Mouse (Mus musculus): ENCODE data around the gene Ppp2r5d.

Gene Ppp2r5d

GRCm38 (mm10) chr17:46679843-46680759 lies 24.8 kb downstream of the Ppp2r5d start:
- peak; percentile 73 for DNase-seq

GRCm38 (mm10) chr17:46678911-46679310 lies 26.0 kb downstream of the Ppp2r5d start:
- DNase-seq = peak; percentile 47

- peak; percentile 51 for DNase-seq
Observed at GRCm38 (mm10) chr17:46678416-46678815, 26.5 kb downstream of the Ppp2r5d start, which contains the start of gene Mea1. Mea1 (plus strand) TSS chr17:46678793.

DNA sequence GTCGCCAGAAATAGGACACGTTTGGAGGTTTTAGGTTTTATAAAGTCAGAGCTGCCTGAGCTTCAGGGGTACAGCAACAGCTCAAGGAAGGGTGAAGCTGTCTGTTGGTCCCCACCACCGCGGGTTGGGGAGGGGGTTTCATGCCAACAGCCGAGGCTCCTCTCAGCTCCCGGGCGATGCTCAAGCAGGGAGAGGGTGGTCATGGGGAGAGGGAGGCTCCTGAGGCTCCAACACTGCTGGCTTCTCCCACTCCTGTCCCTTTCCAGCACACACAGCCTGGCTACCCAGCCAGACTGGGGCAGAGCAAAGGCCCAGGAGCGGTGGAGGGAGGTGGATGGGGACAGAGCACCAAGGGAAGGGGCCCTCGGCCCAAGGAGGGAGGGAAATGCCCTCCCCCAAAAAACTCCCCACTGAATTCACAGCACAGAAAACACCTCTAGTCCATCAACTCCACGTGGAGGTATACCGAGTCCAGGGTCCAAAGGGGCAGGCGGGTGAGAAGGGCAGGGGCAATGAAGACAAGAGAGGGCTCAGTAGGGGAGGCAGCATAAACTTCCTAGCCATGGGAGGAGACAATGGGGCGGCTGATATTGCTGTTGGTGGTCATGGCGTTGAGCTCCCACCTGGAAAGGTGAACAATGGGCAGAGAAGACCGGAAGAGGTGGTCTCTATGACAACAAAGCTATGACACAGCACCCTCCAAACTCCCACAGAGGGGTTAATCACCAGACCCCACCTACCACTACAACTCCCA lies 30.2 kb downstream of the Ppp2r5d start:
- no peak for DNase-seq

- peak; percentile 82 for DNase-seq
Observed at GRCm38 (mm10) chr17:46673850-46674529, 30.9 kb downstream of the Ppp2r5d start, which contains the start of gene Rrp36. Rrp36 (minus strand) TSS chr17:46674352.

GRCm38 (mm10) chr17:46669911-46670310 lies 35.0 kb downstream of the Ppp2r5d start:
- no peak for DNase-seq

DNA sequence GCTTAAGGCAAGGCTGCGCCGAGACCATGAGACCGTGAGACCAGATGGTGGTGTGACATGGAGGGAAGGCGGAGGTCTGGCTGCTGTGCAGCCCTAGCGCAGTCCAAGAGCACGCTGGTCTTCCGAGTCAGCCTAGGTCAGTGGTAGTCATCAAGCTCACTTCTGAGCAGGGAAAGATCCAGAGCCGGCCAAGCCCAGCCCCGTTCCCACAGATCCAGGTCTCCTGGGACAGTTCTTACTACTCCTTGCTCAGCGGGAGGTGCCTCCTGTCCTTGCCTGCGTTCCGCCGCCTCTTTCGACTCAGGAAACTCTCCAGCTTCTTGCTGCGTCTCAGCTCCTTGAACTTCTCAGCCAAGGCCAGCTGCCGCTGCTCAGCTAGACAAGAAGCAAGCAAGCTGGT lies 37.2 kb downstream of the Ppp2r5d start:
- no peak for DNase-seq

GRCm38 (mm10) chr17:46662730-46663129 lies 42.2 kb downstream of the Ppp2r5d start:
- peak; percentile 86 for DNase-seq

- DNase-seq = peak; percentile 81
Observed at GRCm38 (mm10) chr17:46661981-46662380, 42.9 kb downstream of the Ppp2r5d start.

DNA sequence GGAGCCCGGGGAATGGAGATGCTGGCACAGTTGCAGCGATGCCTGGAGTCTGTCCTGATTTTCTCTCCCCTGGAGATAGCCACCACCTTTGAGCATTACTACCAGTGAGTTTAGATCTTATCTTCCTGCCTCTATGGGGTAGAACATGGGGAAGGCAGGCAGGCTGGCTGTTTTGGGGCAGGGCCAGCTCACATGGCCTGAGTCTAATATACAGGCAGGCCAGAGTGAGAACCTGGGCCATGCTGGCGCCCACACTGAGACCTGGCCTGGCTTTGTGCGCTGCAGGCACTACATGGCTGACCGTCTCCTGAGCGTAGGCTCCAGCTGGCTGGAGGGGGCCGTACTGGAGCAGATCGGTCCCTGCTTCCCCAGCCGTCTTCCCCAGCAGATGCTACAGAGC lies 43.6 kb downstream of the Ppp2r5d start:
- DNase-seq = peak; percentile 82

DNA sequence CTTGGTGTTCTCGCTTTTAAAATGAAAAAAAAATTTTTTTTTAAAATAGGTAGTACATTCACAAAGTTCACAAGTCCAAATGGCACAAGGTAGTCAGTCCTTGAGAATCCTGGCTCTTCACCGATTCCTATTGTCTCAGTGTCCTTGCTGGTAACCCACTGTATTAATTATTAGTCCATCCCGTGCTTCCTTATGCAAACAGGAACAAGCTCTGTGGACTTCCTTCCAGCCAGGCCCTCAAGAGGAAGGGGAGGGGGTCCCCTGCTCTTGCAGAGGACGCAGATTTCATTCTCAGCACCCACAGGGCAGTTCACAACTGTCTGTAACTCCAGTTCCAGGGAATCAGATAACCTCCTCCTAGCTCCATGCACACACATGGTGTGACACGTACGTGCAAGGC lies 48.9 kb downstream of the Ppp2r5d start:
- DNase-seq = peak; percentile 25

DNA sequence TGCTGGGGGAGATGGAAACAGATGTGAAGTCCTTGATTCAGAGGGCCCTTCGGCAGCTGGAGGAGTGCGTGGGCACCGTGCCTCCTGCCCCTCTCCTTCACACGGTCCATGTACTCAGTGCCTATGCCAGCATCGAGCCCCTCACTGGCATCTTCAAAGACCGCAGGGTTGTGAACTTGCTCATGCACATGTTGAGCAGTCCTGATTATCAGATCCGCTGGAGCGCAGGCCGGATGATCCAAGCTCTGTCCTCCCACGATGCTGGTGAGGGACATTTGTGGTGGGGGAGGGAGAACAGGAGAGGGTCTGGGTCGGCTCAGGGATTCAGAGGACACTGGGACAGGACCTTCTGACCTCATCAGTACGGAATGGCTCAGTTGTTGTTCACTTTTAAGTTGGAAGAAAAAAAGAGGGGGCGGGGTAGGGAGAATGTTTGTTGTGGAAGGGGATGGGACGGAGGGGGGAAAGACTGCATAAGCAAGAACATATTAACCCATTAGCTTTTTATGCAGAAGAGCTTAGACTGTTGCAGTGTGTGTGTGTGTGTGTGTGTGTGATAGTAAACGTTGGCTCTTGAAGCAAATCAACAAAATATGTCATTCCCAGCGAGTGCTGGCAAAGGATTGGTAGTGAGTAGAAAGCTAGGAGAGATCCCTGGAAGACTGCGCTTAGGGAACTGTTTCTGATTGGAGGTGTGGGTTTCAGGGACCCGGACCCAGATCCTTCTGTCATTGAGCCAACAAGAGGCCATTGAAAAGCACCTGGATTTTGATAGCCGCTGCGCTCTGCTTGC lies 53.0 kb downstream of the Ppp2r5d start:
- no peak for DNase-seq

GRCm38 (mm10) chr17:46651292-46651691 lies 53.6 kb downstream of the Ppp2r5d start:
- no peak for DNase-seq

GRCm38 (mm10) chr17:46650232-46651031 lies 54.5 kb downstream of the Ppp2r5d start, which contains the start of gene Cul7:
Cul7 (plus strand) TSS chr17:46650337.
- peak; percentile 87 for DNase-seq

DNA sequence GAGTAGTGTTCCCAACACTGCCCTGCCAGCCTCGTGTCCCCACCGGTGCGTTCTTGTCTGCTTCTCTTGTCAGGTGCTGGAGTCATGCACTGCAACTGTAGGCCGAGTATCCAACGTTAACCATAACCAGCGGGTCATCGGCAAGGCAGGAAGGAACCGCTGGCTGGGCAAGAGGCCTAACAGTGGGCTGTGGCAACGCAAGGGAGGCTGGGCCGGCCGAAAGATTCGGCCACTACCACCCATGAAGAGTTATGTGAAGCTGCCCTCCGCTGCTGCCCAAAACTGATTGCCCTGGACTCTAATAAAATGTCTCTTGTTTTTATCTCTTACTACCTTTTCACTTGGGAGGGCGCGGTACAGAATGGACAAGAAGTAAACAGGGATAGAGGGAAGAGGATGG lies 55.1 kb downstream of the Ppp2r5d start:
- DNase-seq = no peak

DNA sequence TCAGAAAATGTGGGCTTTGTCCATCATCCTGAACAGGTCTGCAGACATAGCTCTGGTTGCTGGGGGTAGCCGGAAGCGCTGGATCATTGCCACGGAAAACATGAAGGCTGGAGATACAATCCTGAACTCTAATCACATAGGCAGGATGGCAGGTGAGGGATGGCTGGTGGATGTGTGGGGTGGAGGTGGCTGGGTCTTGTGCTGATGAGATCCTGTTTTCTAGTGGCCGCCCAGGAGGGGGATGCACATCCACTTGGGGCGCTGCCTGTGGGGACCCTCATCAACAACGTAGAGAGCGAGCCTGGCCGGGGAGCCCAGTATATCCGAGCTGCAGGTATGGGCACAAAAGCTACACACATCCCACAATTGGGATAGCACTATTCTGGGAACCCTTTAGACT lies 56.5 kb downstream of the Ppp2r5d start:
- no peak for DNase-seq

DNA sequence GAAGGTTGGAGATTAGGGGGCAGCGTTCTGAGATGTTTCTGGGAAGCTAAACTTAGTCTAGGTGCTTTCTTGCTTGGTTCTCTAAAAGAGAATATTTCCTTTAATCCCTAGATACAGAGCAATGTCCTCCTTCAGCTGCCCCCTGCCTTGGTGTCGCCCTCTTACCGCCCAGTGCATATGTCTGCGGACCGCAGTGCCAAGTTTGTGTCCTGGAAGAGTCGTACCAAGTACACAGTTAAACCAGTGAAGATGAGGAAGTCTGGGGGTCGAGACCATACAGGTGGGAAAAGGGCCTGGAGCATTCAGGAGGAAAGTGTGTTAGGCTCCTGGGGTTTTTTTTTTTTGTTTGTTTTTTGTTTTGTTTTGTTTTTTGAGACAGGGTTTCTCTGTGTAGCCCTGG lies 57.6 kb downstream of the Ppp2r5d start:
- no peak for DNase-seq

- no peak for DNase-seq
Observed at GRCm38 (mm10) chr17:46646322-46646662, 58.6 kb downstream of the Ppp2r5d start.

- DNase-seq = peak; percentile 99
Observed at GRCm38 (mm10) chr17:46645561-46646321, 59.2 kb downstream of the Ppp2r5d start, which contains the start of the genes Klc4 and Mrpl2. Klc4 (minus strand) TSS chr17:46646022. Mrpl2 (plus strand) TSS chr17:46646229.

- peak; percentile 80 for DNase-seq
Observed at GRCm38 (mm10) chr17:46644916-46645475, 59.9 kb downstream of the Ppp2r5d start.

Data from cerebellum, adult 9-10 months (tissue).